Mouse (Mus musculus) kidney, adult 2 months (tissue): ENCODE measurements at regions not wholly inside any gene's neighbourhood (a gene's known extent, or its start where the extent isn't known, plus 50 kb on each side); places are given as distances from the start of the nearest gene placed in this dataset.

Experiments used
- DNase-seq: peaks from one replicate; pipeline ENCODE4 v3.0.0; 2021
- H3K27ac ChIP-seq: fragments of 200-500 bp; 2 replicates; pipeline ENCODE4 v1.5.1; 2012; ENCODE audit warnings: low read depth, low read length, control low read depth, inconsistent platforms; ENCODE audit not compliant: insufficient read depth
- H3K27me3 ChIP-seq: fragments of 200-500 bp; replicated peaks from 2 replicates; pipeline ENCODE4 v1.6.1; 2012; ENCODE audit warnings: mild to moderate bottlenecking, moderate library complexity, low read length, inconsistent platforms; ENCODE audit not compliant: control insufficient read depth, insufficient read depth
- H3K36me3 ChIP-seq: fragments of 200-500 bp; 2 replicates; pipeline ENCODE4 v1.6.1; 2012; ENCODE audit warnings: mild to moderate bottlenecking, moderate library complexity, low read length, inconsistent platforms; ENCODE audit not compliant: control insufficient read depth, insufficient read depth
- H3K4me1 ChIP-seq: fragments of 200-500 bp; 2 replicates; pipeline ENCODE4 v1.6.1; 2011; ENCODE audit warnings: low read length; ENCODE audit not compliant: control insufficient read depth, insufficient read depth
- H3K4me3 ChIP-seq: fragments of 200-500 bp; 2 replicates; pipeline ENCODE4 v1.5.1; 2011; ENCODE audit warnings: mild to moderate bottlenecking, low read depth, low read length, control low read depth; ENCODE audit not compliant: insufficient read depth
- CTCF ChIP-seq: fragments of 200-500 bp; conservative IDR thresholded peaks from 2 replicates; pipeline ENCODE4 v1.5.1; 2011; ENCODE audit warnings: low read depth, mild to moderate bottlenecking, control low read depth, low read length, moderate library complexity, mixed read lengths; ENCODE audit not compliant: insufficient read depth, insufficient read length
- POLR2A ChIP-seq: fragments of 200-500 bp; IDR thresholded peaks from one replicate; pipeline ENCODE4 v1.6.1; 2011; ENCODE audit warnings: low read depth, low read length, control low read depth
- WGBS: fragments of 180-500 bp; shearing (Covaris S2); methylation state at CpG from one replicate; pipeline ENCODE4 v1.1.7; 2018; 5-methylcytosine and 5-hydroxymethylcytosine counted together

DNA sequence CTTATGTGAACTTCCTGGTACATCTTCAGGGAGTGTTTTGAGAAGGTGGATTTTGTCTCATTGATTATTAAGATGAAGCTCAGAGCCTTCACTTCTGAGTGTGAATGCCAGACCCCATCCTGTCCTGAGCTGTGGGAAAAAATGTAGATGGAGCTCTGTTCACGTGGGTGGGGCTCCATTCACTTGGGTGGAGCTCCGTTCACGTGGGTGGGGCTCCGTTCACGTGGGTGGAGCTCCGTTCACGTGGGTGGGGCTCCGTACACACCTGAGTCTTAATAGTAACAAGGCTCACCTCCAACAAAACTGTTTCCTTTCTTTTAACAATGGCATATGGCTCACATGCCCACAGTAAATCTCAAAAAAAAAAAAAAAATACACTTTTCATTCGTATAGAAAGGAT, 94.1 kb upstream of the Sox5 start:
- DNase-seq, result no peak
- no peaks in the 10 kb centered on the region; the same call in 1 of the 2 replicates for H3K27me3 ChIP-seq
- no peak overlapping the region for H3K4me3 ChIP-seq
- TF ChIP-seq CTCF (no peak), POLR2A (no peak)
- WGBS, result 61% methylated on average over 9 of the region's 9 CpGs
- no peaks in the 10 kb centered on the region for H3K4me1 ChIP-seq
- H3K36me3 ChIP-seq, result no peaks in the 10 kb centered on the region
- H3K27ac ChIP-seq, result no peak overlapping the region

DNA sequence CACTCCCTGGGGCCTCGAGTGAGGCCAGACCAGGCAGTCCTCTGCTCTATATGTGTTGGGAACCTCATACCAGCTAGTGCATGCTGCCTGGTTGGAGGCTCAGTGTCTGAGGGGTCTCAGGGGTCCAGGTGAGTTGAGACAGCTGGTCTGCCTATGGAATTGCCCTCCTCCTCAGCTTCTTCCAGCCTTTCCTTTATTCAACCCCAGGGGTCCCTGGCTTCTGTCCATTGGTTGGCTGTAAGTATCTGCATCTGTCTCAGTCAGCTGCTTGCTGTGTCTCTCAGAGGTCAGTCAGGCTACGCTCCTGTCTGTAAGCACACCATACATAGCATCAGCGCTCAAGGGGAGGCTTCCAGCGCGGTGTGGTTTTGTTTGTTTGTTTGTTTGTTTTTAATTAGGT, 92.5 kb upstream of the Sox5 start:
- Histone ChIP-seq H3K36me3 (no peaks in the 10 kb centered on the region), H3K27ac (no peak overlapping the region), H3K27me3 (no peaks in the 10 kb centered on the region; the same call in 1 of the 2 replicates), H3K4me1 (no peaks in the 10 kb centered on the region), H3K4me3 (no peak overlapping the region)
- WGBS, result 93% methylated on average over 5 of the region's 5 CpGs
- DNase-seq, result no peak
- TF ChIP-seq POLR2A, result no peak
- TF ChIP-seq CTCF, result no peak

DNA sequence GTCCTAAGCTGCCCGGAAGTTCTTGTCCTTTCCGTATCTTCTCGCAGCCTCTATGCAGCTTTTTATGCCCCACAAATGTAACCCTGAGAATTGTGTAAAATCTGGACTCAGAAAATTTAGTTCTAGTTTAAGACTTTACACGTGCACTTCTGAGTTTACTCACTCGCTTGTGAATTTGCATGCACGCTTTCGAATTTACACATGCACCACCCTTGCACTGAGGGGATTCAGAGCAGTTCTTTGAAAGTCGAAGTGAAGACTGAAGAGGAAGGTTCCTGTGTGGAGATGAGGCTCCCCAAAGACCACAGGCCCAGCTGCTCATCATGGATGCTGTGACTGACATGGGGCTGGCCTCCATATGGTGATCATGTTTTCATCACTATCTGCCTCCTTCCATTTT, 89.2 kb upstream of the Sox5 start:
- WGBS, result 92% methylated on average over 8 of the region's 8 CpGs
- no peak for TF ChIP-seq POLR2A
- no peak for TF ChIP-seq CTCF
- DNase-seq, result no peak
- no peak overlapping the region for H3K27ac ChIP-seq
- no peak overlapping the region for H3K4me3 ChIP-seq
- no peaks in the 10 kb centered on the region for H3K36me3 ChIP-seq
- H3K4me1 ChIP-seq, result no peaks in the 10 kb centered on the region
- H3K27me3 ChIP-seq, result no peaks in the 10 kb centered on the region

DNA sequence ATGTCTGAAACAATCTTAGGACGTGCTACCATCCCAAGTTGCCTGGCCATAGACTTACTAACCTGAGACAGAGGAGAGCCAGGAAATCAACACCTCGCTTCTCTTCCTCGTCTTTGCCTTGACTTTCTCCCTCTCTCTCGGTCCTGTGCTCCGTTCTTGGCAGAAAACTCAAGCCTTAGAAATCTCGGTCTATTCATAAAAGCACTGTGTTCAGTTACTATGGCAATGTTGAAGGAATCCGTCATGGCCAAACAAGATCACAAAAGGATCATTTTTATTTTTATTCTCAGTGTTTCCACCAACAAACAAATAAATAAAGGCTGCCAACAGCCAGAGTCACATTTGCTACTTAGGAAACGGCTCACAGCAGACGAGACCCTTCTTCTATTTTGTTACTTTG, 85.6 kb upstream of the Sox5 start:
- Histone ChIP-seq H3K27me3 (no peaks in the 10 kb centered on the region), H3K4me1 (no peaks in the 10 kb centered on the region), H3K36me3 (no peaks in the 10 kb centered on the region), H3K27ac (no peak overlapping the region), H3K4me3 (no peak overlapping the region)
- WGBS, result 81% methylated on average over 9 of the region's 9 CpGs
- no peak for DNase-seq
- TF ChIP-seq CTCF, result no peak
- TF ChIP-seq POLR2A, result no peak

DNA sequence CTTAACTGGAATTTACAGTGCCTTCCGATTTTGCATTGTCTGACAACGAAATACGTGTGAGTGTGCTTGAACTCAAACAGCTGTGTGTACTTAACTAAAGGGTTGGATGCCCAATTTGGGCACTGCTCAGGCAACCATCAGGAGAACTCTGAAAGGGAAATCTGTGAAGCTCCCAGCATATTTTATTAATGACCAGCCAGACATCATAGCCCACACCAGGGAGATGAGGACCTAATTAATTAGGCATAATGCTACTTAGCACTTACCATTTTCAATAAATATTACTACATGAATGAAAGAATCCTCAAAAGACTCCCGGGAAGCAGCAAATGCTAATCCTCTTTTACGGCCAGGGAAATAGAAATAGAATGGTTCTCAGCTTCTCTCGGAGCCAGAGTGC, 82.2 kb upstream of the Sox5 start:
- Histone ChIP-seq H3K4me1 (no peaks in the 10 kb centered on the region), H3K36me3 (no peaks in the 10 kb centered on the region), H3K27me3 (no peaks in the 10 kb centered on the region), H3K27ac (no peak overlapping the region), H3K4me3 (no peak overlapping the region)
- DNase-seq, result no peak
- WGBS, result 78% methylated on average over 6 of the region's 6 CpGs
- TF ChIP-seq POLR2A, result no peak
- no peak for TF ChIP-seq CTCF

DNA sequence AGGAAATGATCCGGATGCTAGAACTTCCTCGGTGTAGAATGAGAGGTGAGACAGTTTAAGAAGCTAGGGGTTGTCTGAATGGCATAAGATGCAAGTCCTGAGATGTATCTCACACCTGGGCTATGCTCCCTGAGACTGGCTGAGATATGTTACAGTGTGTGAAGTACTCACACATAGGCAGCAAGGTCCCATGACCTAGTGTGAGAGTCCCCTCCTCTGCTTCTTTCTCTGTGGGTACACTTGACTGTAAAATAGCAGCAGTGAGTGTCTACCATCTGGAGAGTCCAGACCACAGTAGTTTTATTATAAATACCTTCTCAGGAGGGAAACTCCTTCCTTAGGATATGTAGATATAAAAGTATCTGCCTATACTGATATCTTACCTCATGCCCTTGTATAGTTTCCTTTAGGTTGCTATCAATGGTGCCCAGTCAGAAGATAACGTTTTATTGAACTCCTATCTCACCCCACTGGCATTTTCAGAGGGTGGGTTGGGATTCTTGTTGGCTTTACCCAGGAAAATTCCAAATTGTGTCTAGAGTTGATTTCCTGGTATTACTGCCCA, 81.7 kb upstream of the Sox5 start:
- Histone ChIP-seq H3K36me3 (no peaks in the 10 kb centered on the region), H3K4me1 (no peaks in the 10 kb centered on the region), H3K27ac (no peak overlapping the region), H3K27me3 (no peaks in the 10 kb centered on the region), H3K4me3 (no peak overlapping the region)
- no peak for DNase-seq
- WGBS, result 77% methylated on average over 3 of the region's 3 CpGs
- TF ChIP-seq POLR2A, result no peak
- no peak for TF ChIP-seq CTCF

DNA sequence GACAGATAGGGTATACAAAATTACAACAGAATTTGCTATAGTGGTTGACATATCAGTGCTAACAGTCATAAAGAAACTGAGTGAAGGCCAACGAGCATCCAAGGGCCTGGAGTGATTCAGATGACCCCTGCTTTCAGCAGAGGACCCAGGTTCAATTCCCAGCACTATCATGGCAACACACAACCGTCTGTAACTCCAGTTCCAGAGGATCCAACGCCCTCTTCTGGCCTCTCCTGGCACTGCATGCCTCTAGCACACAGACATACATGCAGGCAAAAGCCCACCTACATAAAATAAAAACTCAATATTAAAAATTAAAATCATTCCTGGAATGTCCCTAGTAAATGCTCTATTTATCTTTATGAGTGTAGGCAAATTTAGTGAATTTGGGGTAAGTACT, 59.7 kb upstream of the Sox5 start:
- Histone ChIP-seq H3K4me3 (no peak overlapping the region), H3K27me3 (no peaks in the 10 kb centered on the region), H3K36me3 (no peaks in the 10 kb centered on the region), H3K27ac (no peak overlapping the region), H3K4me1 (no peaks in the 10 kb centered on the region)
- TF ChIP-seq POLR2A, result no peak
- no peak for TF ChIP-seq CTCF
- DNase-seq, result no peak
- WGBS, result 71% methylated on average over 3 of the region's 3 CpGs
